Mouse (Mus musculus): ENCODE results near the gene Gm5129. TPM values are rescaled to one million over a fixed set of nuclear protein-coding genes. Genes with fewer than 3 reads are reported as not detected.
"Not testable (repeated sequence)": the region's sequence is repeated elsewhere in the genome, so short reads cannot be mapped to it uniquely, and the experiment has no call there.

The Gm5129 gene
- total and polyA plus RNA-seq, 3 experiments = not detected

DNA sequence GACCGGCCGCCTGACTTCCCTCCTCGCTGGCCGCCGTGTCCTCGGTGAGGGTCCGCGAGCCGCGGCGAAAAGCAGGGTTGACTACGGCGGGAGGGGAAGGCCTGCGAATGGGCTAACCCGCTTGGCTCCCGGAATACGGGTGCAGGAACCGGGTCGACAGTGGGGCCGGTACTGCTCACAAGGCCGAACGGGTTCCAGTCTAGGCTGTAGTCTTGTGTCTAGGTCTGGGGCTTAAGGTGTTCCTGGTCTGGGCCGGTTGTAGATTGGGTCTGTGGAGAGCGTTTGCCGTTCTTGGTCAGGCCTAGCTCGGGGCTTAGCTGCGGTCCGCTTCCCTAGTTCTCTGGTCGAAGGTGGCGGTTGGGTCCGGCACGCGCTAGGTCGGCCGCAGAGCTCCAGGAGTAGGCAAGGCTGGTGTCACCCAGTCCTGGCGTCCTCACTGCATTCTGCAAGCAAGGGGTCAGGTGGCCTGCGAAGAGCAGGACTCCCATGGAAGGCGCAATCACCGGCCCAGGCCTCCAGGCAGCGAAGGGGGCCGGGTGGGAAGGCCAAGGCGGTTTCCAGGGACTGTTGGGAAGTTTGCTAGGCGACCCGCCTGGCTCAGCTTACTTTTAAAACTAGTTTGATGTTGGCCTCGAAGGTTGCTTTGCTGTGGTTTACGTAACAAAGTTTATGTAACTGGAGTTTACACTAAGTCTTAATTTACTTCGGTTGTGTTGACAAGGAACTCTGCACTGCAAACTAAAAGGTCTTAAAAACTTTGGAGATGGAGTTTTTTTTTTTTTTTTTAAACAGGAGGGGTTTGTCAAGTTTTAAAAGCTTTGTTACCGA is 551 bp upstream of the Gm5129 start (continued):
- no peak for TF ChIP-seq EP300 (IDR thresholded peaks at IDR 0.05; ENCODE audit: low read depth in 1 of 2, low read length in 2 of 2)
- TF ChIP-seq SIN3A (IDR thresholded peaks at IDR 0.05; ENCODE audit: low read length) = no peak; the same call in none of the 2 replicates
- TF ChIP-seq ZMIZ1 (IDR thresholded peaks at IDR 0.05; ENCODE audit: low read depth, low read length) = peak; percentile 26; the same call in 1 of the 2 replicates
- no peak for TF ChIP-seq POLR2AphosphoS2 (IDR thresholded peaks at IDR 0.05; ENCODE audit: low read length)
- TF ChIP-seq UBTF (IDR thresholded peaks at IDR 0.05; ENCODE audit: borderline replicate concordance, insufficient read depth, low read depth, low read length) = 0 out of 2 replicates have a peak, but pooled peaks have one; percentile 7
- TF ChIP-seq NELFE (IDR thresholded peaks at IDR 0.05; ENCODE audit: low read depth, low read length) = no peak
- TF ChIP-seq MYC (IDR thresholded peaks at IDR 0.05; ENCODE audit: low read depth, low read length) = no peak
- TF ChIP-seq RAD21 (IDR thresholded peaks at IDR 0.05; ENCODE audit: low read depth, low read length) = no peak
- no peak for TF ChIP-seq ETS1 (IDR thresholded peaks at IDR 0.05; ENCODE audit: low read depth, low read length)

DNA sequence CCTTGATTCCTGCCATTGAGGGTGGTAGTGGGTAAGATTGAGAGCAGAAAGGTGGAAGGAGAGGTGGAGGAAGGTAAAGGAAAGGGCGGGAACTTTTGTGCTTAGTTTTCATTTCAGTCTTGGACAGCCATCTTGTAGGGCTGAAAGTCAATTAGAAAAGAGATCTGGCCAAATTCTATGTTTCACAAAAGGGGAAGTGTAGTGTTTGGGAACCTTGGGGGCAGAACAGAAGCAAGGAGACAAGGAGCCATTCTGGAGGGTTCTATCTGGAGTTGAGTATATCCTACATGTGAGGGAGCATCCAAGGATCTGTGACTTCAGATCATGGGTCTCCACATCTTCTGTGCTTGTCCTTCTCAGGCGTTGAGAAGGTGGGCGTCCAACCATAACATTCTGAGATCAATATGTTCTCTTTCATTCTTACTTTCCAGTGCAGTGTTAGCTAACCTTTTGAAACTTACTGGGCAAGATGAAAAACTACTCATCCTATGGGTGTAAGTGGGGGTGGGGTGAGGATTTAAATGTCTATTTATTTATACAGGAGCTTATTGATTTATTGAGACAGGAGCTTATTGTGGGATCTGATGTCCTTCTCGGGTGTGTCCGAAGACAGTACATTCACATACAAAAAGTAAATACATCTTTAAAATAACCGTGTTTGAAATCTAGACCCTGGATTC is 765 bp downstream of the Gm5129 start:
- H3K4me3 ChIP-seq (ENCODE audit: control insufficient read depth in 1 of 2, insufficient read depth in 1 of 2, low read depth in 2 of 2, low read length in 2 of 2) = peak overlapping the region; percentile 67 to 77
- peak; percentile 86 for DNase-seq (ENCODE audit: low read depth, low spot score)
- peaks cover 1 to 21% of the 10 kb centered on the region in 2 experiments; a peak in 3 of 4 replicates for H3K4me1 ChIP-seq (ENCODE audit: control insufficient read depth in 1 of 2, insufficient read depth in 2 of 2, low read length in 2 of 2)
- TF ChIP-seq NELFE (IDR thresholded peaks at IDR 0.05; ENCODE audit: low read depth, low read length) = no peak
- TF ChIP-seq USF2 (IDR thresholded peaks at IDR 0.05; ENCODE audit: borderline replicate concordance in 1 of 2, insufficient read depth in 1 of 2, low read depth in 1 of 2, low read length in 2 of 2) = no peak
- TF ChIP-seq UBTF (IDR thresholded peaks at IDR 0.05; ENCODE audit: borderline replicate concordance, insufficient read depth, low read depth, low read length) = no peak
- TF ChIP-seq GABPA (IDR thresholded peaks at IDR 0.05; ENCODE audit: low read depth, low read length) = no peak
- no peak for TF ChIP-seq JUND (IDR thresholded peaks at IDR 0.05; ENCODE audit: low read depth, low read length)
- no peak for TF ChIP-seq ZKSCAN1 (IDR thresholded peaks at IDR 0.05; ENCODE audit: low read depth, low read length)
- TF ChIP-seq KAT2A (conservative IDR thresholded peaks at IDR 0.05; ENCODE audit: low read depth, low read length) = no peak
- TF ChIP-seq MYC (IDR thresholded peaks at IDR 0.05; ENCODE audit: low read depth, low read length) = no peak
- no peak for TF ChIP-seq MYB (IDR thresholded peaks at IDR 0.05; ENCODE audit: low read depth, low read length)
- peak overlapping the region; percentile 90 for H3K9ac ChIP-seq (ENCODE audit: control insufficient read depth, low read depth, low read length, poor library complexity, severe bottlenecking)
- no peaks in the 10 kb centered on the region for H3K27me3 ChIP-seq (ENCODE audit: control insufficient read depth in 1 of 2, insufficient read depth in 2 of 2, low read length in 2 of 2)
- H3K79me2 ChIP-seq (ENCODE audit: control insufficient read depth, insufficient read depth, low read length, poor library complexity) = peaks cover 41% of the 10 kb centered on the region
- peaks cover 0 to 22% of the 10 kb centered on the region in 2 experiments; a peak in 2 of 4 replicates for H3K36me3 ChIP-seq (ENCODE audit: control insufficient read depth in 1 of 2, insufficient read depth in 2 of 2, low read length in 2 of 2)
- H3K9me3 ChIP-seq (replicated peaks; ENCODE audit: insufficient read depth, low read length) = no peaks in the 10 kb centered on the region
- H3K27ac ChIP-seq (ENCODE audit: control insufficient read depth, low read depth, low read length) = peak overlapping the region; percentile 98

DNA sequence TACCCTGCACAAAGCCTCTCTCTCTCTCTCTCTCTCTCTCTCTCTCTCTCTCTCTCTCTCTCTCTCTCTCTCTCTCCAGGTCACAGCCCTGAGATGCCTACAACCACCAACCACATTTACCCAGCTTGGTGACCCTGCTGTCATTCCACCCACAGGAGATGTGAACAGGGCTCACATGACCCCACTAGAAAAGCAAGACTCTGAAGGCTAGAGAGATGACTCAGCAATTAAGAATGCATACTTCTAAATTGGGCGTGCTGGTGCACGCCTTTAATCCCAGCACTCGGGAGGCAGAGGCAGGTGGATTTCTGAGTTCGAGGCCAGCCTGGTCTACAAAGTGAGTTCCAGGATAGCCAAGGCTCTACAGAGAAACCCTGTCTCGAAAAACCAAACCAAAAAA is 9.7 kb downstream of the Gm5129 start:
- not testable (repeated sequence) for H3K79me2 ChIP-seq (ENCODE audit: control insufficient read depth, insufficient read depth, low read length, poor library complexity); H3K9me3 ChIP-seq (replicated peaks; ENCODE audit: insufficient read depth, low read length); H3K9ac ChIP-seq (ENCODE audit: control insufficient read depth, low read depth, low read length, poor library complexity, severe bottlenecking); H3K4me3 ChIP-seq (ENCODE audit: control insufficient read depth in 1 of 2, insufficient read depth in 1 of 2, low read depth in 2 of 2, low read length in 2 of 2); H3K27ac ChIP-seq (ENCODE audit: control insufficient read depth, low read depth, low read length); H3K27me3 ChIP-seq (ENCODE audit: control insufficient read depth in 1 of 2, insufficient read depth in 2 of 2, low read length in 2 of 2); H3K4me1 ChIP-seq (ENCODE audit: control insufficient read depth in 1 of 2, insufficient read depth in 2 of 2, low read length in 2 of 2); H3K36me3 ChIP-seq (ENCODE audit: control insufficient read depth in 1 of 2, insufficient read depth in 2 of 2, low read length in 2 of 2); DNase-seq (ENCODE audit: low read depth, low spot score)

Measured in MEL (cell line).